Mouse (Mus musculus): ENCODE data around the gene Rsph9.

DNA sequence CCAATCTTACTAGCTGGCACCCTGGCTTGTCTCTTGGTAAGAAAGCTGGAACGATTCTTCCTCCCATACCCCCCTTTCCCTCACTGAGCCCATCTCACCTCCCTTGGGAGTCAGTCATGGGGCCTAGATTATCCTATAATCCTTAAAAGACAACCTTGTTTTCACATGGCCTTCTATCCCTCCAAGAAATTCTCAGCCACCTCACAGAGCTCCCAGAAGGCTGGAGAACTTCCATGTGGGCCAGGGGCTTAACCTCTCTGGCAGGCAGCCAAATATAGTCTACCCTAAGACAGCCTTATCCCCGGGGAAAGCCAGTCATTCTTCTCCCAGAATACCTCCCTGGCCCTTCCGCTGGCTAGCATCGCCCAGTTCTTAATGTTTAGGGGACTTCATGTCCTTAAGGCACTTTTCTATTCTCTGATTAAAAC, 25.6 kb downstream of the Rsph9 start:
- no peak for TF ChIP-seq POLR2A (IDR thresholded peaks at IDR 0.05; ENCODE audit: control insufficient read depth, extremely low read depth, insufficient read depth, low read length, poor library complexity)
- no peak for TF ChIP-seq CTCF (IDR thresholded peaks at IDR 0.05; ENCODE audit: borderline replicate concordance, control insufficient read depth, extremely low read depth, insufficient read depth, low read length, poor library complexity)

All from thymus, adult 2 months (tissue).